Mouse (Mus musculus) CH12.LX (cell line): ENCODE results near the gene Kirrel2. TPM values are rescaled to one million over a fixed set of nuclear protein-coding genes. Genes with fewer than 3 reads are reported as not detected.
"Not testable (repeated sequence)": the region's sequence is repeated elsewhere in the genome, so short reads cannot be mapped to it uniquely, and the experiment has no call there.

Experiments
- DNase-seq: peaks from one replicate; pipeline ENCODE4 v3.0.0-alpha.2; 2013; ENCODE audit errors: extremely low read depth
- H3K27ac ChIP-seq: 2 replicates; pipeline ENCODE4 v1.5.1; 2012; ENCODE audit warnings: low read depth, mild to moderate bottlenecking, control low read depth, moderate library complexity; ENCODE audit not compliant: insufficient read depth
- H3K27me3 ChIP-seq: replicated peaks from 2 replicates; pipeline ENCODE3; 2012; ENCODE audit warnings: inconsistent platforms
- H3K36me3 ChIP-seq, 2 experiments: replicated peaks in 1 of 2; 2 replicates each; pipeline versions ENCODE3 to v1.6.1; 2012; ENCODE audit warnings: inconsistent platforms in 1 of 2, low read length in 1 of 2, mild to moderate bottlenecking in 1 of 2, mixed read lengths in 1 of 2, moderate library complexity in 1 of 2; ENCODE audit not compliant: control insufficient read depth in 1 of 2, insufficient read depth in 1 of 2
- H3K4me1 ChIP-seq, 2 experiments: 2 replicates each; pipeline ENCODE4 v1.6.1; 2012; ENCODE audit warnings: inconsistent platforms in 1 of 2, moderate library complexity in 1 of 2; ENCODE audit not compliant: insufficient read depth in 2 of 2, control insufficient read depth in 1 of 2
- H3K4me2 ChIP-seq: 2 replicates; pipeline ENCODE4 v1.6.1; 2012; ENCODE audit warnings: low read depth, mild to moderate bottlenecking, control low read depth; ENCODE audit not compliant: poor library complexity, insufficient read depth, severe bottlenecking
- H3K4me3 ChIP-seq, 3 experiments: fragments of 150-350 bp in 1 of 3; sonication (generic) in 1 of 3; replicated peaks in 1 of 3; 2 replicates each; pipeline versions ENCODE3 to v1.5.1; 2011 to 2012; ENCODE audit warnings: low read depth in 2 of 3, low read length in 2 of 3, mild to moderate bottlenecking in 2 of 3, moderate library complexity in 2 of 3, control low read depth in 1 of 3, improper control_type of control experiment in 1 of 3, inconsistent platforms in 1 of 3, mixed read lengths in 1 of 3; ENCODE audit not compliant: poor library complexity in 1 of 3
- H3K79me2 ChIP-seq: replicated peaks from 2 replicates; pipeline ENCODE4 v1.6.1; 2012; ENCODE audit warnings: mild to moderate bottlenecking, moderate library complexity; ENCODE audit not compliant: control insufficient read depth, poor library complexity, insufficient read depth, severe bottlenecking; ENCODE audit errors: extremely low read depth
- H3K9ac ChIP-seq: 2 replicates; pipeline ENCODE4 v1.6.1; 2012; ENCODE audit warnings: low read depth, mild to moderate bottlenecking, control low read depth, moderate library complexity; ENCODE audit not compliant: insufficient read depth
- H3K9me3 ChIP-seq: replicated peaks from 2 replicates; pipeline ENCODE3; 2012; ENCODE audit warnings: low read length, inconsistent platforms, mixed read lengths
- CTCF ChIP-seq, 2 experiments: IDR thresholded peaks in 1 of 2; conservative IDR thresholded peaks in 1 of 2; 2 replicates each; pipeline ENCODE4 v1.5.1; 2011 to 2012; ENCODE audit warnings: low read depth in 2 of 2, low read length in 2 of 2, improper control_type of control experiment in 1 of 2, inconsistent platforms in 1 of 2, mild to moderate bottlenecking in 1 of 2, moderate library complexity in 1 of 2
- EP300 ChIP-seq: IDR thresholded peaks from 2 replicates; pipeline ENCODE4 v1.6.1; 2011; ENCODE audit warnings: low read length, improper control_type of control experiment
- IRF4 ChIP-seq: IDR thresholded peaks from 2 replicates; pipeline ENCODE4 v1.6.1; 2014; ENCODE audit warnings: low read depth, mild to moderate bottlenecking, inconsistent platforms, low read length, improper control_type of control experiment
- MAFK ChIP-seq: IDR thresholded peaks from 2 replicates; pipeline ENCODE4 v1.6.1; 2011; ENCODE audit warnings: low read length, improper control_type of control experiment; ENCODE audit not compliant: insufficient replicate concordance
- RAD21 ChIP-seq: IDR thresholded peaks from 2 replicates; pipeline ENCODE4 v1.6.1; 2011; ENCODE audit warnings: low read depth, mild to moderate bottlenecking, low read length, improper control_type of control experiment, moderate library complexity
- SMC3 ChIP-seq: IDR thresholded peaks from 2 replicates; pipeline ENCODE4 v1.6.1; 2011; ENCODE audit warnings: low read depth, low read length, improper control_type of control experiment
- dilution Hi-C: fragments of 300-500 bp; cut with MboI; formaldehyde crosslinking; loops from 2 replicates; pipeline ENCODE4 v1.14.3; 2020; ENCODE audit warnings: low sequenced_read_pairs; ENCODE audit not compliant: extremely low pct_unique_long_range_greater_than_20kb, extremely low pct_ligation_motif_present
- in situ Hi-C: fragments of 300-500 bp; cut with MboI; formaldehyde crosslinking; loops from 3 replicates; pipeline ENCODE4 v1.14.3; 2019; ENCODE audit warnings: low sequenced_read_pairs, low pct_ligation_motif_present, low pct_unique_long_range_greater_than_20kb, mixed read lengths
- polyA plus RNA-seq: library from polyadenylated mRNA; unstranded; fragments of >175 nt; gene quantifications from 2 replicates; pipeline ENCODE4 v1.2.1, GENCODE M21; 2012; ENCODE audit warnings: low read depth; ENCODE audit not compliant: insufficient read length
- total RNA-seq, 2 experiments: library from RNA; depleted of rRNA; stranded (reverse); fragments of 300-350 nt in 1 of 2; fragments of >200 nt in 1 of 2; gene quantifications; 2 replicates each; pipeline ENCODE4 v1.2.3; 2012 to 2014

Kirrel2 gene
- total RNA-seq (2012; rRNA removed): not detected in 2 replicates
- total RNA-seq (2014; rRNA removed): not detected in 2 replicates
- not detected in 2 replicates for polyA plus RNA-seq

- dilution Hi-C loops: no loop called here
- H3K4me1 ChIP-seq: peaks cover 16 to 31% of the 10 kb centered on the region in 2 experiments
- no peak within 1 kb of the TSS for H3K9ac ChIP-seq
- H3K36me3 ChIP-seq: no peaks in the 10 kb centered on the region
- H3K9me3 ChIP-seq: no peaks in the 10 kb centered on the region
- no peaks in the 10 kb centered on the region for H3K79me2 ChIP-seq
- H3K27ac ChIP-seq: no peak within 1 kb of the TSS
- TF ChIP-seq MAFK (no peak), IRF4 (0 out of 2 replicates have a peak, but pooled peaks have one; percentile 34), EP300 (peak; percentile 26; the same call in 1 of the 2 replicates)
- DNase-seq: peak; percentile 28
- peaks cover 97% of the 10 kb centered on the region for H3K27me3 ChIP-seq
- peak within 1 kb of the TSS; percentile 39; the same call in 1 of the 2 replicates for H3K4me2 ChIP-seq
- in situ Hi-C loops: no loop called here
- H3K4me3 ChIP-seq: no peak within 1 kb of the TSS
Observed at GRCm38 (mm10) chr7:30457629-30458330, at the start of gene Kirrel2, which contains the start of gene Nphs1. Gene Kirrel2 (minus strand): TSS chr7:30457690. Gene Nphs1 (plus strand): TSS chr7:30458315.

- H3K9me3 ChIP-seq, H3K9ac ChIP-seq, H3K36me3 ChIP-seq, H3K4me1 ChIP-seq, H3K4me3 ChIP-seq, H3K79me2 ChIP-seq, dilution Hi-C loops, in situ Hi-C loops, H3K27ac ChIP-seq, H3K4me2 ChIP-seq: not testable (repeated sequence)
- peak; percentile 12 for DNase-seq
- peak; percentile 16 to 67; a peak in 2 of 4 replicates for TF ChIP-seq CTCF (conservative IDR thresholded peaks at IDR 0.05 in 1 of 2, IDR thresholded peaks at IDR 0.05 in 1 of 2; ENCODE audit: low read depth in 2 of 2, low read length in 2 of 2)
- TF ChIP-seq RAD21: peak; percentile 42
- peak; percentile 38 for TF ChIP-seq SMC3
- peaks cover 22% of the 10 kb centered on the region for H3K27me3 ChIP-seq
Observed at GRCm38 (mm10) chr7:30501159-30501558, 43.7 kb upstream of the Kirrel2 start.

DNA sequence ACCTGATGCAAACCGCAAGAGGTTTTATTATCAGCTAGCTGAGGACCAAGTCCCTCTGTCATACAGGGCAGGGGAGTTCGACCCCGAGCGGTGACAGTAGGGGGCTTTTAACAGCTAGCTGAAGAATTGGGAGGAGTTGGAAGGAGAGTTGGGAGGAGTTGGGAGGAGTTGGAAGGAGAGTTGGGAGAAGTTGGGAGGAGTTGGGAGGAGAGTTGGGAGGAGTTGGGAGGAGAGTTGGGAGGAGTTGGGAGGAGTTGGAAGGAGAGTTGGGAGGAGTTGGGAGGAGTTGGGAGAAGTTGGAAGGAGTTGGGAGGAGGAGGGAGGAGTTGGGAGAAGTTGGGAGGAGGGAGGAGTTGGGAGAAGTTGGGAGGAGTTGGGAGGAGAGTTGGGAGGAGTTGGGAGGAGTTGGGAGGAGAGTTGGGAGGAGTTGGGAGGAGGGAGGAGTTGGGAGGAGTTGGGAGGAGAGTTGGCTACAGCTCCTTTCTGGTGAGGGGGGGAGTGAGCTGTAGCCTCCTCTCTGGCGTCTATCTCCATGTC lies 38.1 kb upstream of the Kirrel2 start:
- H3K79me2 ChIP-seq, H3K9ac ChIP-seq, H3K27ac ChIP-seq, DNase-seq, H3K4me3 ChIP-seq, H3K4me2 ChIP-seq, H3K4me1 ChIP-seq, H3K36me3 ChIP-seq, H3K9me3 ChIP-seq, dilution Hi-C loops: not testable (repeated sequence)
- in situ Hi-C loops: loop anchor here (10.0 kb wide), 1 partner anchor 51 kb away; the partner anchor contains the start of gene Aplp1
- H3K27me3 ChIP-seq: peaks cover 42% of the 10 kb centered on the region
